Mouse (Mus musculus) midbrain, postnatal 0 days (tissue): Measurements from ENCODE around the gene Zscan20. TPM values are rescaled to one million over a fixed set of nuclear protein-coding genes. Genes with fewer than 3 reads are reported as not detected.
"Not testable (repeated sequence)": the region's sequence is repeated elsewhere in the genome, so short reads cannot be mapped to it uniquely, and the experiment has no call there.

Source experiments
- ATAC-seq: fragments of 200-750 bp; cut with Nextera tagmentation; 2 replicates; pipeline ENCODE4 v1.8.0; 2017; ENCODE audit warnings: moderate number of reproducible peaks, mild to moderate bottlenecking, moderate TSS enrichment, moderate library complexity; ENCODE audit not compliant: low FRiP score
- DNase-seq: peaks from one replicate; pipeline ENCODE4 v3.0.0-alpha.2; 2015; ENCODE audit warnings: low spot score
- H3K27ac ChIP-seq: fragments of 300-500 bp; sonication (generic); 2 replicates; pipeline ENCODE4 v1.5.1; 2014; ENCODE audit warnings: low read depth, mild to moderate bottlenecking, low read length, mixed read lengths
- H3K27me3 ChIP-seq: fragments of 300-500 bp; sonication (generic); 2 replicates; pipeline ENCODE4 v1.6.1; 2014; ENCODE audit warnings: low read length, control low read depth, mixed read lengths; ENCODE audit not compliant: insufficient read depth
- H3K36me3 ChIP-seq: fragments of 300-500 bp; sonication (generic); 2 replicates; pipeline ENCODE4 v1.6.1; 2014; ENCODE audit warnings: low read length, control low read depth, mixed read lengths; ENCODE audit not compliant: insufficient read depth
- H3K4me1 ChIP-seq: fragments of 300-500 bp; sonication (generic); 2 replicates; pipeline ENCODE4 v1.6.1; 2014; ENCODE audit warnings: mild to moderate bottlenecking, control low read depth, antibody characterized with exemption, low read length, mixed read lengths; ENCODE audit not compliant: insufficient read depth
- H3K4me2 ChIP-seq: fragments of 300-500 bp; sonication (generic); 2 replicates; pipeline ENCODE4 v1.6.1; 2014; ENCODE audit warnings: low read depth, mild to moderate bottlenecking, low read length, mixed read lengths; ENCODE audit not compliant: poor library complexity, severe bottlenecking
- H3K4me3 ChIP-seq: fragments of 300-500 bp; sonication (generic); 2 replicates; pipeline ENCODE4 v1.5.1; 2014; ENCODE audit warnings: low read depth, mild to moderate bottlenecking, low read length, moderate library complexity
- H3K9ac ChIP-seq: fragments of 300-500 bp; sonication (generic); replicated peaks from 2 replicates; pipeline ENCODE4 v1.6.1; 2014; ENCODE audit warnings: mild to moderate bottlenecking, low read length, moderate library complexity, mixed read lengths; ENCODE audit not compliant: poor library complexity, severe bottlenecking
- H3K9me3 ChIP-seq: fragments of 300-500 bp; sonication (generic); 2 replicates; pipeline ENCODE4 v1.6.1; 2016; ENCODE audit warnings: low read length, control low read depth
- CTCF ChIP-seq: IDR thresholded peaks from 2 replicates; pipeline ENCODE4 v1.5.1; 2016; ENCODE audit warnings: antibody characterized with exemption, mild to moderate bottlenecking
- WGBS: fragments of 180-500 bp; shearing (Covaris S2); extraction: QIAGEN DNeasy Blood & Tissue Kit; methylation state at CpG from one replicate; pipeline ENCODE4 v1.1.7; 2014; 5-methylcytosine and 5-hydroxymethylcytosine counted together
- polyA plus RNA-seq: library from polyadenylated mRNA; unstranded; fragments of >200 nt; fragmentation: Nextera tagmentation; extraction: Ambion mirVana; gene quantifications from 2 replicates; pipeline ENCODE4 v1.2.1, GENCODE M21; 2015
- total RNA-seq: library from RNA; depleted of rRNA; stranded (reverse); fragments of >200 nt; gene quantifications from 2 replicates; pipeline ENCODE4 v1.2.3, GENCODE M21; 2014

Gene Zscan20
- total and polyA plus RNA-seq, 2 experiments from 2014 or later = 2.5 to 16.6 TPM

- H3K9ac ChIP-seq = no peak overlapping the region
- no peak overlapping the region for H3K4me2 ChIP-seq
- peaks cover 19% of the 10 kb centered on the region for H3K36me3 ChIP-seq
- H3K4me3 ChIP-seq = no peak overlapping the region
- peak; percentile 24; the same call in 1 of the 2 replicates for TF ChIP-seq CTCF
- ATAC-seq (no peak), DNase-seq (no peak)
- no peaks in the 10 kb centered on the region for H3K27me3 ChIP-seq
- 58% methylated on average over 4 of the region's 4 CpGs for WGBS
- H3K27ac ChIP-seq = no peak overlapping the region
- no peaks in the 10 kb centered on the region for H3K4me1 ChIP-seq
- H3K9me3 ChIP-seq = peaks cover 20% of the 10 kb centered on the region; the same call in 1 of the 2 replicates
Measured at GRCm38 (mm10) chr4:128579182-128579581, 30.7 kb downstream of the Zscan20 start.

- H3K27me3 ChIP-seq = no peaks in the 10 kb centered on the region
- H3K9me3 ChIP-seq = no peaks in the 10 kb centered on the region
- H3K9ac ChIP-seq = no peak overlapping the region
- no peaks in the 10 kb centered on the region for H3K4me1 ChIP-seq
- no peak overlapping the region for H3K4me3 ChIP-seq
- TF ChIP-seq CTCF = no peak
- DNase-seq (no peak), ATAC-seq (no peak)
- 86% methylated on average over 4 of the region's 4 CpGs for WGBS
- no peak overlapping the region for H3K4me2 ChIP-seq
- peaks cover 6% of the 10 kb centered on the region; the same call in 1 of the 2 replicates for H3K36me3 ChIP-seq
- no peak overlapping the region for H3K27ac ChIP-seq
Measured at GRCm38 (mm10) chr4:128575811-128576210, 34.1 kb downstream of the Zscan20 start.

- ATAC-seq (no peak), DNase-seq (no peak)
- 78% methylated on average over 3 of the region's 3 CpGs for WGBS
- TF ChIP-seq CTCF = peak; percentile 50
- H3K9me3 ChIP-seq = no peaks in the 10 kb centered on the region
- no peaks in the 10 kb centered on the region for H3K4me1 ChIP-seq
- H3K27me3 ChIP-seq = no peaks in the 10 kb centered on the region
- peaks cover 61% of the 10 kb centered on the region for H3K36me3 ChIP-seq
- no peak overlapping the region for H3K27ac ChIP-seq
- H3K4me2 ChIP-seq = no peak overlapping the region
- H3K4me3 ChIP-seq = no peak overlapping the region
- H3K9ac ChIP-seq = no peak overlapping the region
Measured at GRCm38 (mm10) chr4:128560327-128560726, 49.6 kb downstream of the Zscan20 start.

- 98% methylated on average over 2 of the region's 2 CpGs for WGBS
- Histone ChIP-seq H3K9me3 (no peaks in the 10 kb centered on the region), H3K36me3 (peaks cover 54% of the 10 kb centered on the region), H3K27ac (no peak overlapping the region), H3K4me2 (no peak overlapping the region), H3K9ac (no peak overlapping the region), H3K4me3 (no peak overlapping the region), H3K4me1 (no peaks in the 10 kb centered on the region), H3K27me3 (no peaks in the 10 kb centered on the region)
- TF ChIP-seq CTCF = no peak
- DNase-seq = no peak
- no peak for ATAC-seq
Measured at GRCm38 (mm10) chr4:128554198-128554597, 55.7 kb downstream of the Zscan20 start.

- Histone ChIP-seq H3K4me3 (no peak overlapping the region), H3K36me3 (peaks cover 63% of the 10 kb centered on the region), H3K9me3 (no peaks in the 10 kb centered on the region), H3K9ac (no peak overlapping the region), H3K27me3 (no peaks in the 10 kb centered on the region), H3K4me2 (no peak overlapping the region), H3K27ac (no peak overlapping the region), H3K4me1 (no peaks in the 10 kb centered on the region)
- 81% methylated on average over 6 of the region's 6 CpGs for WGBS
- no peak for TF ChIP-seq CTCF
- DNase-seq = no peak
- ATAC-seq = no peak
Measured at GRCm38 (mm10) chr4:128550756-128551155, 59.1 kb downstream of the Zscan20 start.

GRCm38 (mm10) chr4:128543956-128544486, 65.9 kb downstream of the Zscan20 start:
- H3K9me3 ChIP-seq, H3K4me3 ChIP-seq, H3K27me3 ChIP-seq, DNase-seq, H3K27ac ChIP-seq, H3K9ac ChIP-seq, H3K4me1 ChIP-seq, ATAC-seq, H3K4me2 ChIP-seq: not testable (repeated sequence)
- 73% methylated on average over 2 of the region's 2 CpGs for WGBS
- H3K36me3 ChIP-seq = peaks cover 48% of the 10 kb centered on the region
